Mouse (Mus musculus): Measurements from ENCODE around the gene Cks2.
"Not testable (repeated sequence)": the region's sequence is repeated elsewhere in the genome, so short reads cannot be mapped to it uniquely, and the experiment has no call there.

Cks2 gene

GRCm38 (mm10) chr13:51644829-51645789 lies at the start of gene Cks2:
Gene Cks2, plus strand, starts transcription at chr13:51645232.
- DNase-seq (ENCODE audit: low spot score), result peak; percentile 86

GRCm38 (mm10) chr13:51595404-51595803 lies 49.6 kb upstream of the Cks2 start:
- no peak for DNase-seq (ENCODE audit: low spot score)

- no peak for DNase-seq (ENCODE audit: low spot score)
Observed at GRCm38 (mm10) chr13:51598063-51598462, 47.0 kb upstream of the Cks2 start.

- no peak for DNase-seq (ENCODE audit: low spot score)
Observed at GRCm38 (mm10) chr13:51600169-51600568, 44.9 kb upstream of the Cks2 start.

- DNase-seq (ENCODE audit: low spot score), result no peak
Observed at GRCm38 (mm10) chr13:51602764-51603163, 42.3 kb upstream of the Cks2 start.

- no peak for DNase-seq (ENCODE audit: low spot score)
Observed at GRCm38 (mm10) chr13:51603221-51603893, 41.7 kb upstream of the Cks2 start.

- DNase-seq (ENCODE audit: low spot score), result no peak
Observed at GRCm38 (mm10) chr13:51603894-51604244, 41.2 kb upstream of the Cks2 start.

- DNase-seq (ENCODE audit: low spot score), result no peak
Observed at GRCm38 (mm10) chr13:51609231-51609630, 35.8 kb upstream of the Cks2 start.

GRCm38 (mm10) chr13:51611060-51611459 lies 34.0 kb upstream of the Cks2 start:
- DNase-seq (ENCODE audit: low spot score), result no peak

GRCm38 (mm10) chr13:51611500-51611899 lies 33.5 kb upstream of the Cks2 start:
- DNase-seq (ENCODE audit: low spot score), result no peak

- no peak for DNase-seq (ENCODE audit: low spot score)
Observed at GRCm38 (mm10) chr13:51615815-51616214, 29.2 kb upstream of the Cks2 start.

GRCm38 (mm10) chr13:51616417-51617044 lies 28.5 kb upstream of the Cks2 start:
- DNase-seq (ENCODE audit: low spot score), result no peak

GRCm38 (mm10) chr13:51617306-51617705 lies 27.7 kb upstream of the Cks2 start:
- no peak for DNase-seq (ENCODE audit: low spot score)

GRCm38 (mm10) chr13:51617861-51618260 lies 27.2 kb upstream of the Cks2 start:
- DNase-seq (ENCODE audit: low spot score), result peak; percentile 51

GRCm38 (mm10) chr13:51618602-51619001 lies 26.4 kb upstream of the Cks2 start:
- no peak for DNase-seq (ENCODE audit: low spot score)

- DNase-seq (ENCODE audit: low spot score), result no peak
Observed at GRCm38 (mm10) chr13:51622626-51623025, 22.4 kb upstream of the Cks2 start.

- DNase-seq (ENCODE audit: low spot score), result no peak
Observed at GRCm38 (mm10) chr13:51623678-51624077, 21.4 kb upstream of the Cks2 start.

- no peak for DNase-seq (ENCODE audit: low spot score)
Observed at GRCm38 (mm10) chr13:51628273-51628848, 16.7 kb upstream of the Cks2 start.

GRCm38 (mm10) chr13:51631354-51631992 lies 13.6 kb upstream of the Cks2 start:
- DNase-seq (ENCODE audit: low spot score), result no peak

GRCm38 (mm10) chr13:51632560-51633218 lies 12.3 kb upstream of the Cks2 start:
- no peak for DNase-seq (ENCODE audit: low spot score)

GRCm38 (mm10) chr13:51635384-51635783 lies 9.6 kb upstream of the Cks2 start:
- DNase-seq (ENCODE audit: low spot score), result not testable (repeated sequence)
